Mouse (Mus musculus) forebrain, embryonic 11.5 days (tissue): ENCODE data around the gene Gpr12. TPM values are rescaled to one million over a fixed set of nuclear protein-coding genes. Genes with fewer than 3 reads are reported as not detected.

Experiments
- ATAC-seq: fragments of 200-750 bp; cut with Nextera tagmentation; replicated peaks from 2 replicates; pipeline ENCODE4 v1.8.0; 2017; ENCODE audit warnings: moderate TSS enrichment; ENCODE audit not compliant: low FRiP score
- DNase-seq: peaks from one replicate; pipeline ENCODE4 v3.0.0-alpha.2; 2017; ENCODE audit warnings: low spot score
- H3K27ac ChIP-seq: fragments of 300-500 bp; sonication (generic); 2 replicates; pipeline ENCODE4 v1.5.1; 2014; ENCODE audit warnings: low read depth, low read length
- H3K27me3 ChIP-seq: fragments of 300-500 bp; sonication (generic); 2 replicates; pipeline ENCODE4 v1.6.1; 2014; ENCODE audit warnings: mild to moderate bottlenecking, low read length, mixed read lengths; ENCODE audit not compliant: control insufficient read depth, insufficient read depth
- H3K36me3 ChIP-seq: fragments of 300-500 bp; sonication (generic); 2 replicates; pipeline ENCODE4 v1.6.1; 2014; ENCODE audit warnings: mild to moderate bottlenecking, low read length, moderate library complexity, mixed read lengths; ENCODE audit not compliant: control insufficient read depth, insufficient read depth
- H3K4me1 ChIP-seq: fragments of 300-500 bp; sonication (generic); replicated peaks from 2 replicates; pipeline ENCODE4 v1.6.1; 2014; ENCODE audit warnings: low read length, mixed read lengths; ENCODE audit not compliant: control insufficient read depth, insufficient read depth
- H3K4me2 ChIP-seq: fragments of 300-500 bp; sonication (generic); 2 replicates; pipeline ENCODE4 v1.6.1; 2014; ENCODE audit warnings: low read depth, mild to moderate bottlenecking, low read length, moderate library complexity, mixed read lengths; ENCODE audit not compliant: severe bottlenecking
- H3K4me3 ChIP-seq: fragments of 300-500 bp; sonication (generic); 2 replicates; pipeline ENCODE4 v1.5.1; 2014; ENCODE audit warnings: low read depth, low read length
- H3K9ac ChIP-seq: fragments of 300-500 bp; sonication (generic); 2 replicates; pipeline ENCODE4 v1.6.1; 2014; ENCODE audit warnings: low read length
- H3K9me3 ChIP-seq: fragments of 300-500 bp; sonication (generic); 2 replicates; pipeline ENCODE4 v1.6.1; 2016; ENCODE audit warnings: low read length, mixed read lengths; ENCODE audit not compliant: control insufficient read depth
- WGBS: fragments of 180-500 bp; shearing (Covaris S2); extraction: QIAGEN DNeasy Blood & Tissue Kit; methylation state at CpG from one replicate; pipeline ENCODE4 v1.1.7; 2014; 5-methylcytosine and 5-hydroxymethylcytosine counted together
- polyA plus RNA-seq: library from polyadenylated mRNA; unstranded; fragments of >200 nt; fragmentation: Nextera tagmentation; extraction: Ambion mirVana; gene quantifications from 2 replicates; pipeline ENCODE4 v1.2.1, GENCODE M21; 2014

The Gpr12 gene
- polyA plus RNA-seq, 1 experiment from 2014 or later: 0.27 TPM

DNA sequence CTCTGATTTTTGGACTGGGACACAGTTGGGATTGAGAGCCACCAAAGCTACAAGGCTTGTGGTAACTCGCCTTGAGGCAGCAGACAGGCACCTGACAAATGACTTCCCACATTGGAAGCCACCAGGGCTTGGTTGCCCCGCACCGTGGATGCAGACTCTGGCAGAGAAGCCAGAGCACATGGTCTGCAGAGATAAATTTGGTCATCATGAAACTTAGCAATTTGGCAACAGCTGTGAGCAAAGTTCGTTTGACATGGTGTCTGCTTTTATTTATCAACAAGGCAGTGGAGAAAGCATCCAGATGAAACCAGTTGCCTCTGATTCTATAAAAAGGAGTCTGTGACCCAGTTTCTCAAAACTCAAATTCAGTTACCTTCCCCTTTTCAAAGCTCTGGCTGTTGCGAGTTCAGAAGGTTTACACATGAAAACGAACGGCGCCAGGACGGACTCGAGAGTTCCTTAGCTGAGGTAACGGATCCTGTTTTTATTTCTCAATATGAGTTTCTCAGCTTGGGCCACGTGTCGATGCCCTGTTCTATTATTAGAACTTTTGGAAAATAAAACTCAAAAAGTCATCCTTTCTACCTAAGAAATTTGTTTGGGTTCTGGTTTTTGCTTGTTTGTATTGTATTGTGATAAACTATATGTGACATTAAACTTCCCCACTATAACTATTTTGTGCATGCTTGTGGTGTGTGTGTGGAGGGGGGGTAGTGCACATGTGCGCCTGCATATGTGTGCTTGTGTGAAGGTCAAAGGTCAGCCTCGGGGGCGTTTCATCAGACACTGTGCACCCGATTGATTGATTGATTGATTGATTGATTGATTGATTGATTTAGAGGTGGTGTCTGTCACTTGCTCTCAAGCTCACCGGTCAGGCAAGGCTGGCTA, 11.8 kb upstream of the Gpr12 start:
- ATAC-seq: no peak
- Histone ChIP-seq H3K9me3 (peaks cover 5% of the 10 kb centered on the region), H3K4me3 (no peak overlapping the region), H3K4me1 (no peaks in the 10 kb centered on the region), H3K9ac (no peak overlapping the region), H3K27ac (no peak overlapping the region), H3K27me3 (no peaks in the 10 kb centered on the region), H3K4me2 (no peak overlapping the region), H3K36me3 (no peaks in the 10 kb centered on the region)
- 86% methylated on average over 18 of the region's 18 CpGs for WGBS
- no peak for DNase-seq

GRCm38 (mm10) chr5:146592580-146592979, 7.5 kb upstream of the Gpr12 start:
- Histone ChIP-seq H3K36me3 (no peaks in the 10 kb centered on the region), H3K4me3 (no peak overlapping the region), H3K27me3 (peaks cover 11% of the 10 kb centered on the region), H3K27ac (no peak overlapping the region), H3K9me3 (peaks cover 5% of the 10 kb centered on the region), H3K4me2 (no peak overlapping the region), H3K4me1 (no peaks in the 10 kb centered on the region), H3K9ac (no peak overlapping the region)
- ATAC-seq (peak; percentile 95), DNase-seq (peak; percentile 87)
- 21% methylated on average over 5 of the region's 5 CpGs for WGBS

- Histone ChIP-seq H3K4me2 (no peak overlapping the region), H3K4me1 (no peaks in the 10 kb centered on the region), H3K9ac (no peak overlapping the region), H3K4me3 (no peak overlapping the region), H3K9me3 (peaks cover 5% of the 10 kb centered on the region), H3K36me3 (no peaks in the 10 kb centered on the region), H3K27me3 (peaks cover 14% of the 10 kb centered on the region), H3K27ac (no peak overlapping the region)
- 81% methylated on average over 4 of the region's 4 CpGs for WGBS
- DNase-seq (no peak), ATAC-seq (no peak)
These were observed 6.6 kb upstream of the Gpr12 start for GRCm38 (mm10) chr5:146591636-146592035.

DNA sequence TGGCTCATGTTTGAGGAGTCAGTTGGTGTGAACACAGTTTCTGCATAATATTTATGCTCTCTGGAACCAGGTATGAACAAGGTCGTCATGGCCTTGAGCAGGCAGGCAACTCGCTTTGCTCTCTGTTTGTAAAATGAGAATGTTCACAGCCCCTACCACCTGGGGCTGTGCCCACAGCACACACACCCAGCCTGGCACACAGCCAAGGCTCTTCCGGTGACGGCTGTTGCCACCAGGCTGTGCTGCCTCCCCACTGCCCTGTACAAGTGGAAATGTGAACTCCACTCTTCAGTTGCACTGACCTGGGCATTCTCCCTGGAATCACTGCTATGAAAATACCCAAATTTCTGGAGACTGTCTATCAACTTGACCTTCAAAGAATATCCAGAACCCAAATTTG, 5.9 kb upstream of the Gpr12 start:
- no peak overlapping the region for H3K27ac ChIP-seq
- H3K4me3 ChIP-seq: no peak overlapping the region
- H3K4me1 ChIP-seq: no peaks in the 10 kb centered on the region
- H3K9me3 ChIP-seq: peaks cover 5% of the 10 kb centered on the region
- WGBS: 80% methylated on average over 4 of the region's 4 CpGs
- no peak overlapping the region for H3K4me2 ChIP-seq
- H3K9ac ChIP-seq: no peak overlapping the region
- ATAC-seq: no peak
- H3K27me3 ChIP-seq: peaks cover 19% of the 10 kb centered on the region
- no peak for DNase-seq
- no peaks in the 10 kb centered on the region for H3K36me3 ChIP-seq

GRCm38 (mm10) chr5:146586357-146587070, 1.5 kb upstream of the Gpr12 start:
- no peak for ATAC-seq
- peaks cover 47% of the 10 kb centered on the region for H3K27me3 ChIP-seq

DNA sequence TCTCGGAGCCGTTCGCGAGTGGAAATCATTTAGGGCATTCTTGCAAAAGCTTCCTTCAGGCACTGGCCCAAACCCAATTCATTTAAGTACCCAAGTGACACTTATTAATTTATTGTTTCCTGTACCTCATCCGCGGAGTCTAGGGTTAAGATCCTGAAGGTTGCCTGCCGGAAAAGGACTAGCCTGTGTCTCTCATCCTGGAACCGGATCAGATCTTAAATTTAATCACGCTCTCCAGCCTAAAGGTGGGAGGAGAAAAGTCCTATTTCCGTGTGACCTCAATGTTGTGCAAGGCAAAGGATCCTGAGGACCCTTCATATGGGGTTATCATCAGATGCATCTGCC, 240 bp upstream of the Gpr12 start:
- Histone ChIP-seq H3K27ac (no peak overlapping the region), H3K36me3 (no peaks in the 10 kb centered on the region), H3K9me3 (no peaks in the 10 kb centered on the region), H3K4me1 (peaks cover 4% of the 10 kb centered on the region; the same call in 1 of the 2 replicates), H3K27me3 (peaks cover 41% of the 10 kb centered on the region), H3K4me3 (peak overlapping the region; percentile 49), H3K9ac (peak overlapping the region; percentile 51), H3K4me2 (peak overlapping the region; percentile 94)
- DNase-seq: no peak
- WGBS: 14% methylated on average over 10 of the region's 10 CpGs
- ATAC-seq: no peak

More at GRCm38 (mm10) chr5:146586357-146587070, 1.5 kb upstream of the Gpr12 start:
- Histone ChIP-seq H3K4me1 (peaks cover 4% of the 10 kb centered on the region; the same call in 1 of the 2 replicates), H3K9ac (no peak overlapping the region), H3K9me3 (no peaks in the 10 kb centered on the region), H3K27ac (no peak overlapping the region), H3K36me3 (no peaks in the 10 kb centered on the region), H3K4me2 (no peak overlapping the region), H3K4me3 (no peak overlapping the region)
- DNase-seq: no peak
- 73% methylated on average over 8 of the region's 8 CpGs for WGBS

GRCm38 (mm10) chr5:146584156-146584477, 922 bp downstream of the Gpr12 start:
- H3K9me3 ChIP-seq: no peaks in the 10 kb centered on the region
- 10% methylated on average over 10 of the region's 10 CpGs for WGBS
- H3K4me2 ChIP-seq: peak overlapping the region; percentile 94
- H3K4me3 ChIP-seq: peak overlapping the region; percentile 49
- peaks cover 36% of the 10 kb centered on the region for H3K27me3 ChIP-seq
- no peak overlapping the region; the same call in 1 of the 2 replicates for H3K9ac ChIP-seq
- ATAC-seq (no peak; the same call in 1 of the 2 replicates), DNase-seq (no peak)
- H3K4me1 ChIP-seq: peaks cover 4% of the 10 kb centered on the region; the same call in 1 of the 2 replicates
- no peak overlapping the region for H3K27ac ChIP-seq
- H3K36me3 ChIP-seq: no peaks in the 10 kb centered on the region

GRCm38 (mm10) chr5:146576668-146577067, 8.4 kb downstream of the Gpr12 start:
- ATAC-seq (no peak), DNase-seq (no peak)
- Histone ChIP-seq H3K9me3 (no peaks in the 10 kb centered on the region), H3K4me1 (no peaks in the 10 kb centered on the region), H3K4me3 (no peak overlapping the region), H3K27me3 (no peaks in the 10 kb centered on the region), H3K27ac (no peak overlapping the region), H3K36me3 (no peaks in the 10 kb centered on the region), H3K4me2 (no peak overlapping the region), H3K9ac (no peak overlapping the region)
- 93% methylated on average over 3 of the region's 3 CpGs for WGBS
